Mouse (Mus musculus) thymus, postnatal 14 days (tissue): ENCODE measurements around the gene Fpr2.
"Not testable (repeated sequence)": the region's sequence is repeated elsewhere in the genome, so short reads cannot be mapped to it uniquely, and the experiment has no call there.

Experiments used
- DNase-seq: peaks from one replicate; pipeline ENCODE4 v3.0.0; 2021

Gene Fpr2

DNA sequence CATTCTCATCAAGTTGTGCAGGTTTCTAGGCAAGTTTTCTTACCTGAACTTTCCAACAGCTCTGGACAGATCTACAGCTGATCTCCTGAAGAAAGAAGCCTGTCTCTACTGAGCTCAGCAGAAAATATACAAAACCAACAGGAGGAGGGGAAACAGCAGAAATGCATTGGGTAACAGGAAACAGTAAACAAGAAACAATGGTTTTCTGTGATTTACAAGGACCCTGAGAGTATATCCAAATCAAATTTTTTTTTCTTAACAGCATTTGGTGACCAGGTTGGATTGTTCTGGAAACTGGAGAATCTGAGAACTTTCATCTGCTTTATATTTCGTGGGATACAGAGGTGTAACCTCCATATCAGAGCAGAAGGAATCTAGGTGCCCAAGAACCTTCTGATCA is 3.8 kb upstream of the Fpr2 start, which contains the start of gene Fpr1:
Fpr1 (minus strand) TSS at position 101 of the 400 bp plus-strand sequence.
- DNase-seq: no peak

DNA sequence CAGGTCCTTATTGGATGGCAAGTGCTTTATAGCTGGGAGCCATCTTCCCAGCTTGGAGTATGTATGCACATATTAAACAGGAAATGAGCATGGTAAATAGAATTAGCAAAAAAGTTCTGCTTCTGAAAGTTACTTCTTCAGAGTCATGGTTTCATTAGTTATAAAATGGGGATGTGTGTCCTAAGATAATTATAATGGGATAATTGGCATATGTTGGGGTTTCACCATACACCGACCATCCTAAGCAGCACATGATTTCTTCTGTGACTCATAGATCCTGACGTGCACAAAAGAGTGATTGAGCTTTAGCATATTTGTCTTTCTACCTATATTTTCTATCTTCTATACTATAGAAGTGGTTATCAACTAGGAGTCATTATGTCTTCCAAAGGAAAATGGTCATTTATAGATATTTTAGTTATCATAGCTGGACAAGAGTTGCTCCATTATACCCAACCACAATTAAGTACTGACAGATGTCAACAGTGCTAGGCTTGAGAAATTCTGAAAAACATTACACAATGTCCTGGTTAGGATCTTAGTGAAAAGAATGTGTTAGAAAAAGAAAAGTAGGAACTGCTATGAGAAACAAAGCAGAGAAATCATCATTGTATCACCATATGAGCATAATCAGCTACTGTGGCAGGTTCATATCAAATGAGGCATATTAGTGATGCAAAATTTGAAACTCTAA is 2.3 kb downstream of the Fpr2 start:
- no peak for DNase-seq

DNA sequence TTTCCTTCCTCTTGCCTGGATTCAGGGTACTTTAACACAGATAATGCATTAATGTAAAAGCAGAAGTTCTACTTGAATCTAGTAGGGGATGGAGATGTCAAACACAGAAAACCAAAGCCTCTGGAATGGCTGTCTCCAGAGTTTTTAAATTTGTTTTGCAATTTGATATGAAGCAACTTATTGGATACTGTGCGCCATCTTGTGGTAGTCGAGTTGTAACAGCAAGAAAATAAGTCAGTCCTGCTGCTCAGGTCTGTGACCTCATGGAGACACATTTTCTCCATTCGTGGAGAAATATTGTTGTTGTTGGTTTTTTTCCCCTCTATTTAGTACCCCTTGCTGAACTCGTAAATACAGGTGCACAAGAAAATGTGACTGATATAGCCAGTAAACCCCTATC is 8.4 kb downstream of the Fpr2 start:
- DNase-seq: peak; percentile 21

DNA sequence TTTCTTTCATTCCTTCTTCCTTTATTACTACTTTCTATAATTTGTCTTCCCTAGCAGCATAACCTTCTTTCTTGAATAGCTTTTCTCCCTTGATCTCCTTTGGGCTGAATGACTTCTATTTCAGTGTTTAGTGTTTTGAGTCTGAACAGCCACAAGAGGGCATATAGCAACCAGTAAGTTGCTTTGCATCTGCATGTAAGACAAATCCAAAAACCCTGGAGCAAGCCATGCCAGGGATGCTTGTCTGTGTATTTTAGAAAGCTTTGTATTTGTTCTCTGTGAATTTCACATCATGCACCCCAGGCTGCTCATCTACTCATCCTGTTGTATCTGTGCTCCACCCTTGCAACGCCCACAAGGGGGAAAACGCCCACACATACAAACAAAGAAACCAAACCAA is 11.6 kb downstream of the Fpr2 start:
- DNase-seq: no peak

DNA sequence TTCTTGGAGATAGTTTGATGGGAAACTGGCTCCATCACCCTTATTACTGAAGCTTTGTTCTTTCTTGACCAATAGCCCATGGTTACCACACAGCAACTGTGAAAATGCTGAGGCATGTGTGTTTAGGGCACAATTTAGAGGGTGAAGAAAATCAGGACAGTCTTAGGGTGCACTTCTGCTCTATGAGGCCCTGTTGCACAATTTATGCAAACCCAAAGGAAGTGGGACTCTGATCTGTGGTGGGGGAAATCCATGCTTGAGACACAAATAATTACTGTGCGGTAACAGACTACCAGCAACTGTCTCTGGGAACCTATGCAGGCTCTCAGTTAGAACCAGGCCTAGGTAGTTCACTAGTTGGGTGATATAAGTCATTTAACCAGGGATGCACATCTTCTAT is 13.1 kb downstream of the Fpr2 start:
- DNase-seq: no peak

DNA sequence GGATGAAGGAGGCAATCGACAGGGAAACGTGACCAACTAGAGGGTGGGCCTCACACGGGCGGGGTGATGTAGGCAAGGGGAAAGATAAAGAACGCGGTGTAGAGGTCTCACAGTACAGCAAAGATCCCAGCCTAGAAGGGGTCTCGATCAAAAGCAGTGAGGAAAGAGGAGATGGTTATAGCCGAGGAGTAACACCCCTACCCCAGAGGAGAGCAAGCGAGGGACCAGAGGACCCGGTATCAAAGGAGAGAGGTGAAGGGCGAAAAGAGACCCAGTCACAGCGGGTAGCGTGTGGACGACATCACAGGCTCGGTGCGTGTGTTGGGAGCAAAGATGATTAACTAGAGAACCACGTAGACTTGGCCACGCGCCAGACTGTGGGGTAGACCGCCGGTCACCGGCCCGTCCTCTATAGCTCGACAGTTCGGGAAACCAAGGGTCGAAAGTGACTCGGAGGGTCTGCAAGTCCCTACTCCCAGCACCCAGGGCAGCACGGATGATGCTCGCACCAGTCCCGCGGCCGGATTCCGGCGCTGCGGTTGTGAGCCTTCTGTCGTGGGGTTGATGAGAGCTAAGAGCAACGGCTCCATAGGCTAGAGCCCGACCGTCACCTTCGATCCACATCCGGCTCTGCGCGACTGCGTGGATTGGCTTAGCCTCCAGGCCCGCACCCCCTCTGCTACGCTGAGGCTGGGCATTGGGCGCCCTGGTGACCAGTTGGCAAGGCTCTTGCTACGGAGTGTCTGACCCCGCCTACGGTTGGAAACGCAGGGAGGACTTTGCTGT is 22.2 kb downstream of the Fpr2 start:
- peak; percentile 13 for DNase-seq

DNA sequence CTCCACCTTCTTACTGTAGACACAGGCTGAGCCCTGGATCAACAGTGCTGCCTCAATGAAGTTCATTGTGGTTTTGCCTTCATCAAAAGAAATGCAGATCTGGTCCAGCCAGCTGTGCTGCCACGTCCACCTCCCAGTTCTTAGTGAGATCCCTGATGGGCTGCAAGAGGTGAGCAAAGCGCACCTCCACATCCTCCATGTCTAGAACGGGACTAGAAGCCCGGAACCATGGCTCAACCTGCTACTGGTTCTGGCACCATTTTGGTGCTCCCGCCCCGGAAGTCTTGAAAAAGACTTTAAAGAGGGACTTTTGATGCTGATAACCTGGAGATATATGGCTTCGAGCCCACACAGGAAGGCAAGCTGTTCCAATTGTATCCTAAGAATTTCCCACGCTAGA is 25.0 kb downstream of the Fpr2 start:
- DNase-seq: not testable (repeated sequence)

DNA sequence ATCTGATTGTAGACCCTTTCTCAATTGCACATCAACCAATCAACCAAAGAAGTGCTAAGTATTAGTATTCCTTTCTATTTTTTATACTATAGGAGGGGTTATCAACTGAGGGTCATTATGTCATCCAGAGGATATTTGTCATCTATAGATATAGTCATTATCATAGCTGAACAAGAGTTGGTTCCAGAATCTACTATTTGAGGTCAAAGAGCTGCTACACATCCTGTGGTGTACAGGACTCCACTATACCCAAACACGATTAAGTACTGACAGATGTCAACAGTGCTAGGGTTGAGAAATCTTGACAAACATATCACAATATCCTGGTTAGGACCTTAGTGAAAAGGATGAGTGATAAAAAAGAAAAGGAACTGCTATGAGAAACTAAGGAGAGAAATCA is 29.8 kb downstream of the Fpr2 start:
- no peak for DNase-seq

DNA sequence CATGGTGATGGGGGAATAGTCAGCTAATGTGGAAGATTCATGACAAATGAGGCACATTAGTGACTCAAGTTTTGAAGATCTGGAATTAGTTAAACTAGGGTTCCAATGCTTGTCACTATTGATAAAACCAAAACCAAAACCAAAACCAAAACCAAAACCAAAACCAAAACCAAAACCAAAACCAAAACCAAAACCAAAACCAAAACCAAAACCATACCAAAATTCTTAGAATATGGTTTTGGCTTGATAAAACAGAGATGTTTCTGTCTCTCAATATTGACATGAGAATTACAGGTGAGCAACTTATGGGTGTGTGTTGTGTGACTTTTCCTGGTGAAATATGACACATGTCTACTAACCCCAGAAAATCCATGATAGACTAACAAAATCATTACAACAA is 30.2 kb downstream of the Fpr2 start:
- no peak for DNase-seq
